Mouse (Mus musculus) spleen, embryonic (tissue): ENCODE data around the gene Hist1h2ad.
"Not testable (repeated sequence)": the region's sequence is repeated elsewhere in the genome, so short reads cannot be mapped to it uniquely, and the experiment has no call there.

Source experiments
- CTCF ChIA-PET: fragments of 350-600 bp; sonication (Branson Sonifier 250); formaldehyde crosslinking; loops from one replicate; lab custom pipeline; 2022; lab: Charles Lee

Hist1h2ad gene

GRCm38 (mm10) chr13:23573898-23574524 lies at the start of gene Hist1h2ad, which contains the start of gene Hist1h2bf:
Hist1h2ad (plus strand) TSS chr13:23574381.
Hist1h2bf (minus strand) TSS chr13:23574196.
- CTCF ChIA-PET, result not testable (repeated sequence)

GRCm38 (mm10) chr13:23524654-23525053 lies 49.5 kb upstream of the Hist1h2ad start:
- CTCF ChIA-PET, result interaction anchor here (0.6 to 0.7 kb wide), 3 partner anchors 16 to 1777 kb away, joined by 4 read pairs; no protein-coding TSS in a partner anchor

- CTCF ChIA-PET, result interaction anchor here (0.6 kb wide), 1 partner anchor 20 kb away, joined by 4 read pairs; no protein-coding TSS in a partner anchor
These were observed 48.3 kb upstream of the Hist1h2ad start for GRCm38 (mm10) chr13:23525901-23526300.

- CTCF ChIA-PET, result no interaction called here
These were observed 47.9 kb upstream of the Hist1h2ad start for GRCm38 (mm10) chr13:23526312-23526711.

GRCm38 (mm10) chr13:23529005-23529404 lies 45.2 kb upstream of the Hist1h2ad start:
- CTCF ChIA-PET, result interaction anchor here (0.5 kb wide), 1 partner anchor 96 kb away, joined by 4 read pairs; no protein-coding TSS in a partner anchor

GRCm38 (mm10) chr13:23529480-23530165 lies 44.6 kb upstream of the Hist1h2ad start:
- CTCF ChIA-PET, result no interaction called here

GRCm38 (mm10) chr13:23530181-23530900 lies 43.8 kb upstream of the Hist1h2ad start:
- CTCF ChIA-PET, result no interaction called here

- CTCF ChIA-PET, result no interaction called here
These were observed 43.0 kb upstream of the Hist1h2ad start, which contains the start of gene Hist1h4h for GRCm38 (mm10) chr13:23530901-23531875. Hist1h4h (plus strand) TSS chr13:23531050.

- CTCF ChIA-PET, result no interaction called here
These were observed 41.7 kb upstream of the Hist1h2ad start for GRCm38 (mm10) chr13:23532262-23533075.

- CTCF ChIA-PET, result interaction anchor here (0.6 kb wide), 1 partner anchor 717 kb away, joined by 3 read pairs; no protein-coding TSS in a partner anchor
These were observed 40.4 kb upstream of the Hist1h2ad start, which contains the start of gene Hist1h2af for GRCm38 (mm10) chr13:23533560-23534367. Hist1h2af (plus strand) TSS chr13:23533906.

- CTCF ChIA-PET, result interaction anchor here (0.6 kb wide), 1 partner anchor 717 kb away, joined by 3 read pairs; no protein-coding TSS in a partner anchor
These were observed 39.6 kb upstream of the Hist1h2ad start for GRCm38 (mm10) chr13:23534368-23535131.

GRCm38 (mm10) chr13:23535137-23536075 lies 38.8 kb upstream of the Hist1h2ad start, which contains the start of gene Hist1h3g:
Hist1h3g (plus strand) TSS chr13:23535422.
- CTCF ChIA-PET, result not testable (repeated sequence)

GRCm38 (mm10) chr13:23536076-23536822 lies 37.9 kb upstream of the Hist1h2ad start:
- CTCF ChIA-PET, result interaction anchor here (0.7 to 1.8 kb wide), 2 partner anchors 10 to 17 kb away, joined by 4 read pairs; partner anchors contain the start of gene Hist1h1d

- CTCF ChIA-PET, result interaction anchor here (0.7 to 1.8 kb wide), 2 partner anchors 9 to 16 kb away, joined by 4 read pairs; partner anchors contain the start of gene Hist1h1d
These were observed 37.0 kb upstream of the Hist1h2ad start for GRCm38 (mm10) chr13:23537006-23537710.

GRCm38 (mm10) chr13:23538249-23538648 lies 35.9 kb upstream of the Hist1h2ad start:
- CTCF ChIA-PET, result interaction anchor here (1.8 kb wide), 1 partner anchor 15 kb away, joined by 4 read pairs; the partner anchor contains the start of gene Hist1h1d
